Mouse (Mus musculus) frontal cortex, postnatal 10 days (tissue): ENCODE measurements around the gene Iqch.
"Not testable (repeated sequence)": the region's sequence is repeated elsewhere in the genome, so short reads cannot be mapped to it uniquely, and the experiment has no call there.

Source experiments
- DNase-seq, 2 experiments: peaks; one replicate each; pipeline ENCODE4 v3.0.0; 2022; ENCODE audit warnings: low spot score in 2 of 2, mixed read lengths in 1 of 2

Iqch gene

DNA sequence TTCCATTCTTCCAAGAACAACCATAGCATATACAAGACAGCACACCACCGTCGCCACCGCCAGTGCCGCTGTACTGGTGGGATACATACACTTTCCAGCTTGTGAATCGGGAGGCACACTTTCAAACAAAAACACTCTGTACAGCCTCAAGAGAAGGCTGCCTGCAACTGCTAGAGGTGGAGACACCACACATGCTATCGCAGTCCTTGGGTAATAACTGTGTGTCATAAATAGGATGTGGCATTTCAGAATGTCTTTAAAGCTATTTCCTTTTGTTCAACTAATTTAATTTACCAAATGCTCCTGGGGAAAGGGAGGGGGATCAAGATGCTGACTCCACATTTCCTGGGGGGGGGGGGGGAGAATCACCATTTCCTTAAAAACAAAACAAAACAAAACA lies 34.0 kb downstream of the Iqch start:
- DNase-seq, result no peak

DNA sequence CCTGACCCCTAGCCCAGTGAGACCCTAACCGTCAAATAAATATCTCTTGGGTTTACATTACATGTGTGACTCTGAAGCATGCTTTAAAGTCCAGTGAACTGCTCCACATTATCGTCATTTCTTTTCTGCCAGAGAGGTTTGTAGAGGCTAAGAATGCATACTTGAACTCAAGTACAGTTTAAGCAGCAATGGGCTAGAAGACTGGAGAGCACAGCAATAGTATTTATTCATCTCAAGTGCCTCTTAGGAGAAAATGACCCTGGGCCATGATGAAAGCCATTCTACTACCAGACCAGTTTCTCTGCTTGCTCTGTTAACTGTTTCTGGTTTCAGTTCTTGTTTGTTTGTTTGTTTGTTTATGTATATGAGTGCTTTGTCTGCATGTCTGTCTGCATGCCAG lies 38.9 kb downstream of the Iqch start:
- DNase-seq, result no peak

DNA sequence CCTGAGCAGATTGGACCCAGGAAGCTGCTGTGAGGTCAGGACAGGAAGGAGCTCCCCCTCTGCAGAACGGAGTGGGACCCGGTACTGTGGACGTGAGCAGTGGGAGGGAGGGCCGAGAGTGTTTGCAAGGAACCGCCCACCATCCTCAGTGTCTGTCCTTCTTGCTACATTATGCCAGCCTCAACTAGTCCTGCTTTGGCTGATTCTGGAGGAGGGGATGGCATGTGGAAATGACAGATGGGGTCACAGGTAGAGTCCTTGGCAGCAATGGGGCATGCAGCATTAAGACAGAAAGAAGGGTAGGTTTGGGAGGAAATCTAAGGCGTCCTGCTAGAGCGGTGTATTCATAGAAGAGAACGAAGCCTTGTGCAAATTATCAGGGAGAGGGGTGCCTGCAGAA lies 40.4 kb downstream of the Iqch start:
- no peak for DNase-seq

DNA sequence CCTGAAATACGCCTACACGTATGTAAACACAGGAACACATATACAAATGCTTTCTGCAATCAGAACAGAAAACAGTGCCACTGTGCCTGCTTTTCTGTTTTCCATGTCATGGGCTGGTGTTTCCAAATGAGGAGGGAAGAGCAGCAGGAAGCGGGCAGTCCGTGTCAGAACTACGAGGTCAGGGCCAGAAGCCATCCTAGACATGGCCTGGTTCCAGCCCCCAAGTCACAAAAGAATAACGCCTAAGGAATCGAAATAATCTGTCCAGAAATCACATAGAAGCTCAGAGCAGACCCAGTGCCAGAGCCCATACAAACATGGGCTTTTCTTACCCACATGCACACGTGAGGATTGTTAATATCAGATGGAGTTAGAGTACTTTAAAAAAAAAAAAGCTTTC lies 45.4 kb downstream of the Iqch start:
- no peak for DNase-seq

DNA sequence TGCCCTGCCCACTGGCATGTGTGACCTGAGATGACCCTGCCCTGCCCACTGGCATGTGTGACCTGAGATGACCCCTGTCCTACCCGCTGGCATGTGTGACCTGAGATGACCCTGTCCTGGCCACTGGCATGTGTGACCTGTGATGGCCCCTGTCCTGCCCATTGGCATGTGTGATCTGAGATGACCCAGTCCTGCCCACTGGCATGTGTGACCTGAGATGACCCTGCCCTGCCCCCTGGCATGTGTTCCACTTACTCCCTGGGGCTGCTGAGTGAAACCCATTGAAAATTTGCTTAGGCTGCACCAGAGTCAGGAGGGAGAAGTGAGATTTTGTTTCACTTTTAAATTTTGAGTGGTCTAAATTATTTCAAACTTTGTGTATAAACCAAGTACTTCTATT lies 46.0 kb downstream of the Iqch start:
- no peak for DNase-seq

DNA sequence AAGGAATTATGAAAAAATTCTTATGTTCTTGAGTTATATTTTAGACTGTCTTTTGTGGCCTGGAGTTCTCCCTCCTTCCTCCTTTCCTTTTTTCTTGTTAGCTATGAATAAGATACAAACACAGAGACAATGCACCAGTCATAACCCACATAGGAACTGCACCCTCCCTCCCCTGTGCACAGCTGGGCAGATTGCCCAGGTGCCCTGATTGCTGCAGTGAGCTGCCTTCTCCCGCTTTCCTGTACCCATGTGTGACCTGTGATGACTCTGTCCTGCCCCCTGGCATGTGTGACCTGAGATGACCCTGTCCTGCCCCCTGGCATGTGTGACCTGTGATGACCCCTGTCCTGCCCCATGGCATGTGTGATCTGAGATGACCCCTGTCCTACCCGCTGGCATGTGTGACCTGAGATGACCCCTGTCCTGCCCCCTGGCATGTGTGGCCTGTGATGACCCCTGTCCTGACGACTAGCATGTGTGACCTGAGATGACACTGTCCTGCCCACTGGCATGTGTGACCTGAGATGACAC lies 46.8 kb downstream of the Iqch start:
- no peak for DNase-seq

DNA sequence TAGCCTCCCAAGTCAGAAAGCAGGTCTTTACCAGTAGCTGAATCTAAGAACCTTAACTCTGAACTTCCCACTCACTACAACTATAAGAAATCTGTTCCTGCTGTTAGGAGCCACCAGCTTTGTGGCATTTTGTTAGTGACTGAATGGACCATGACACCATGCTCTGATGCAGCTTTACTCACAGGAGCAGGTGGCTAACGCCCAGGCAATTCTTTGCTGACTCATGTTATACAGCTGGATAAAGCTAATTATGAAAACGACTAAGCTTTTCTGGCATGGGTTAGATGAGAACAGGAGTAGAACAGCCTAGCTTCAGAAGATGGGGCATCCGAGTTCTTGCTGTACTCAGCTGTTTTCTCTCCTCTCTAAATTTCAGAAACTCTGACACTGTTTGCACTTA lies 48.7 kb downstream of the Iqch start:
- no peak for DNase-seq

DNA sequence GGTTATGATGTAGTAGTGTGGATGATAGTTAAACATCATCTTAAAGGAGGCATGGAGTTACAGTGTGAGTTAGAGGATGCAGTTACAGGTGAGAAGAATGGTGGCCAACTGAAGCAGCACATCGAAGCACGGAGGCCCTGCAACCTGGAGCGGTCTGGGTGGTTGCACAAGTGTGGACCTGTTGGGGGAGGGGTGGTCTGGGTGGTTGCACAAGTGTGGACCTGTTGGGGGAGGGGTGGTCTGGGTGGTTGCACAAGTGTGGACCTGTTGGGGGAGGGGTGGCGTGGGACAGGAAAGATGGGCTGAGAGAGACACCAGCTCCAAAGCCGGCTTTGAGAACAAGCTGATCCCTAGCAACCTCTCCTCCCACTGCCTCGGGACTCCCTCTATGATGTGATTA lies 51.6 kb downstream of the Iqch start:
- DNase-seq, result not testable (repeated sequence)

DNA sequence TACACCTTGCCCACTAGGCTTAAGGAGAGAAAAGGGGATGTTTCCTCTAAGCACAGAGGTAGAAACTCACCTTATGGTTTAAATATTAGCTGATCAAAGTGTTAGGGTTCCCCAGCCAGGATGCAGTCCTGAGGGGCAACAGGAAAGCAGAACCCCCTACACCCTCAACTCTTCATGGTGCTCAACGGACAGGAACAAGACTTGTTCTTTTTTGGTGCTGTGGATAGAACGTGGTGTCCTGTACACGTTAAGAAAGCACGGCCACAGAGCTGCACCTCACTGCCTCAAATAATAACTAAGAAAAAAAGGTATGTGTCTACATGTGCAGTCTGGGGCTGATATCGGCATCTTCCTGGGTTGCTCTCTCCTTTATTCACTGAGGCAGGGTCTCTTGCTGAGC lies 53.3 kb downstream of the Iqch start:
- no peak for DNase-seq

DNA sequence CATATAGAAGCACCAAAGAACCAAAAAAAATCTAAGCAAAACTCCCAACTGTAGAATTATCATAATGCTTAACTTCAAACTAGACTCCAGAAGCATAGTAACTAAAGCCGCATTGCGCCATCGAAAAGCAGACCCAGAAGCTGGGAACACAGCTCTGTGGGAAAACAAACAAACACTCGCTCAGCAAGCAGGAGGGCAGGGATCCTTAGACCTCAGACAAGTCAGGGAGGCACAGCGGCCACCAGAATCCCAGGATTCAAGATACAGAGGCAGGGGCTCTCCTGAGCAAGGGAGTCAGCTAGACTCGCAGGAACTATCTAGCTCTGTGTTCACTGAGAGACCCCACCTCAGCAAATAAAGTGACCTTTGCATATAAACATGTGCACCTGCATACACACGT lies 60.4 kb downstream of the Iqch start:
- no peak for DNase-seq

DNA sequence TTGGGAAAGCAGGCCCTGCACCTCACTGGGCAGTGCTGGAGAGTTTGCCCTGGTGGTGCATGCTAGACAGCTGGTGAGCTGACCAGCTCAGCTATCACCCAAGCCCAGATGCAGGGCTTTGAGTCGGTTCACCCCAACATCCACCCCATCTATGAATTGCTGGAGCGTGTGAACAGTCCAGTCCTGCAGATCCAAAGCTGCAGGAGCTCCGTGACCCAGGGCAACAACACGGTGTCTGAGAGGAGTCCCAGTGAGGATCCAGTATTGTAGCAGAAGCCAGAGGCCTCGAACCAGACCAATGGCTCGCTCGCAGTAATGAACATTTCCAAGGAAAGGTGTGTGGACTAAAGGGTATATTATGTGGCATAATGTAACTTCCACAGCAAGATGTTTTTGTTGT lies 61.0 kb downstream of the Iqch start:
- no peak for DNase-seq

DNA sequence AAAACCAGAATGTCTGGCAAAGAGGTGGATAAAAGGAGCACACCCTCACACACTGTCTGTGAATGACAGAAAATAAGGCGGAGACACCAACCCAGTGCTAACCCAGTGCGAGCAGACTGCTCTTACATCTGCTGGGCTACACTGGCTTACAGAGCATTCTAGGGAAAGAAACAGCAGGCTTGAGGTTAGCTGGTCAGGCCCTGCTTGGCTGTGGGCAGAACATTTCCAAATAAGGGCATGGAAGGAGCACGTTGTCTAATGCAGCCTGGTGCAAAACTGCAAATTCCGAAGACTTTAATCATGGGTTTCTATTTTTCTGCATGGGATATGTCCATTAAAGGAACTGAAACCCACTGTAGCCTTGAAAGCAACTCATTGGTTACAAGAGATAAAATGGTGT lies 64.8 kb downstream of the Iqch start:
- DNase-seq, result no peak

DNA sequence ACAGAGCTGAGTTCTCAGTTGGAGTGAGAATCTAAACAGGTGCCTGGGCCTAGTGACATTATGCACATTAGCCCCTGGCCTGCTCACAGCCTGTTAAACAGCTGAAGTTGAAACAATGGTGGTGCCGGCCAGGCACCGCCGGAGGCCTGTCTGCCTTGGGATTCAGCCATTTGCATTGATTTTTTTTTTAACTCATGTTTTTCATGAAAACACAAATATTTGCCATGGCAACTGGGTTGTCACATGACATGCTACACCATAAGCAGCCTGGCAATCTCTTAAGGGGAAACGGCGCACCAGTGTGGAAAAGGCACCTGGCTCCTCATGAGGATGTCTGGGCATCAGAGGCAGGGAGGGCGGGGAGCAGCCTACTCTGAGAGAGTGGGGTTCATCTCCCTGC lies 67.3 kb downstream of the Iqch start:
- no peak for DNase-seq

DNA sequence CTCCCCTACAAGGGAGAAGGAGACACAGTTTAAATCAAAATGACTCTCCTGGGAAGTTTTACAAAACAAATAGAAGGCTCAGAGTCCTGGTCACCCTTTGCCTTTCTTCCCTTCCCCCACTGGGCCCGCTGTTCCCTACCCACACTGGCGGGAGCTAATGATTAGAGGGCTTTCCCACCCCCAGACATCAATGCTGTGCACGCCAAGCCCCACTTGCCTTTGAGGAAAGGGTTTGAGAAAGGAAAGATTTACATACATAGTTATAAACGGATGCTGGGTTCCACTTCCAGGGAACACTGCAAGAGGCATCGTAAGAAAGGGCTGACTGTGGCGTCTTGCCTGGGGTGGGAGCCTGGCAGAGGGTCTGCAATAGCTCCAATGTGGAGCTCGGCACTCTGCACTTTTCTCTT lies 67.9 kb downstream of the Iqch start:
- no peak for DNase-seq

DNA sequence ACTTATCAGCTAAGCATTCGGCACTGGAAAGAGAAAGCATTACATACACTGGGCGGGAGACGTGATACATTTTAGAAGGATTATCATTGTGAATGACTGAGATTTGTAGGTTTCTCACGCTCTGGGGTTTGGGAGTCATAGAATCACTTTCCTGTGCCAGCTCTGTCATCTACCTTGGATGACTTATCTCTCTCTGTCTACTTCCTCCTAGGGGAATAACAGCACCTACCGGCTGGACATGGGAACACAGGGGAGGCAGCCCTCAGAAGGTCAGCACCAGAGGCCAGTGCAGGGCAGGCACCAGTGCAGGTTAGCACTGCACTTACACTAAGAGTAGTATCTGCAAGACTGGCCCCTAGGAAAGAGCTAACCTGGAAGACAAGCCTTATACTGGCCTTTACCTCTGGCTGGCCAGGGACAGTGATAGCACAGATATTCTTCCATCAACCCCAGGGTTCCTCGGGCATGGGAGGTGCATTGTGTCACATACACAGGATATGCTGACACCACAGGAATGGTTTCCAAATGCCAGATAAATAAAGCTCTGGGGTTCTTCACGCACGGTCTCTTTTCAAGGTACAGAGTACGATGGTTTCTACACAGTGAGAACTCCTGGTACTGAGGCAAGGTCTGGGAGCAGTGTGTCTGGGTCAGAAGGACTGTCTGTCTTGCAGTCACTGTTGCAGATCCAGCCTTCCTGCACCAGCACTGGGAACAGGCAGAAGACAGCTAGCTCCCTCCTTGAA lies 69.2 kb downstream of the Iqch start:
- no peak for DNase-seq

DNA sequence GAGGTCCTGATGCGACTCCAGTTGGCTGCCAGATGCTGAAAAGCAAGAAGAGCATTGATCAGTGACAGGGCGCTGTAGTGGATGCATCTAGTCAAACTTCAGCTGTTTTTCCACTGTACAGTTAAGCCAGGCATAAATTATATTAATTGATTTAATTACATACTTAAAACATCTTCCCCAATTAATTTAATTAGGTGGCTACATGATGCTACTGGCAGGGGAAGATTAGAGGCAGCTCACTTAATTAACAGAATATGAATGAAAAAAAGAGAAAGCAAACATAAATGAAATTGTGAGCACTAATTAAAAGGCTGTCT lies 78.4 kb downstream of the Iqch start:
- no peak for DNase-seq

DNA sequence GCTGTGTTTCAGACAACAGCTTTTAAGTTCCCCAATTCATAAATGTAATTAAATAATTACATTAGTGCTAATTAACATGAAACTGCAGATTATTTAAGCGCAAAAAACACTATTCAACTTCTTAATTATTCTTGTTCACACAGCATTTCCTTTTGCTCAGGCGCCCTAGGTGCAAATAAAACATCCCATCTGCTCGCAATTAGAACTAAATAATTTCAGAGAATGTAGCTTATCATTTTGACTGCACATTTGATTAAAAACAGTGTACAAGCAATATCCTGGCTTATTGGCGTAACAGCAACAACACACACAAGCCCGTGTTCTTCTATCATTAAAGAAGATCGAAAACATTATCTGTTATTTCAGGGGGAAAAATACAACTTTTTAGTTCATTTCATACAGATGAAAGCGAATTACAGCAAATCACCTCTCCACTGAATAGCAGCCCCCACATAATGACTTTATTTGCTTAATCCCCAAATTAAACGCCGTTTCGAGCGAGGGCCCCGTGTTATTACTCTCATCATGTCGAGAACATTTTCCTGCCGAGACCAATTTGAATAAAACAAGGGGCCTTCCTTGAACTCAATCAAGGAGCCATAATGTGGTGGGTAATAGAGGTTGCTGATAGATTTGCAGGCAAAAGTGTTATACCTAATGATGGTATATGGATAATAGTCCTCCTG lies 78.9 kb downstream of the Iqch start:
- DNase-seq, result no peak

DNA sequence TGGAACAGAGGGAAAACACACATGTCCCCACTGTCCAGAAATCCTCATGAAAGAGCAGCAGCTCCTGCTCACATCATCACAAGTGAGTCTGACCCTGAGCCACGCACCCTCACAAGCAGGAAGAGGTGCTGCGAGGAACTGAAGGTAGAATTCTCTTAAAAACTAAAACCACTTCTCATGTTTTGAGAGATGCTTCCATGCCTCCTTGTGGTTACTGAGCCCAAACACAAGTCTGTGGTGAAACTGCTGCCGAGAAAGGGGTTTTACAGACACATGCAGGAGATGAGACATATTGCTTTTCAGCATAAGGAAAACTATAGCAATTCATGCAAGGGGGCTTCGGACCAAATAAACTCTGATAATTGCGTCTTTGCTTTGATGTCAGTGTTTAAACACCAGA lies 89.4 kb downstream of the Iqch start:
- DNase-seq, result no peak

DNA sequence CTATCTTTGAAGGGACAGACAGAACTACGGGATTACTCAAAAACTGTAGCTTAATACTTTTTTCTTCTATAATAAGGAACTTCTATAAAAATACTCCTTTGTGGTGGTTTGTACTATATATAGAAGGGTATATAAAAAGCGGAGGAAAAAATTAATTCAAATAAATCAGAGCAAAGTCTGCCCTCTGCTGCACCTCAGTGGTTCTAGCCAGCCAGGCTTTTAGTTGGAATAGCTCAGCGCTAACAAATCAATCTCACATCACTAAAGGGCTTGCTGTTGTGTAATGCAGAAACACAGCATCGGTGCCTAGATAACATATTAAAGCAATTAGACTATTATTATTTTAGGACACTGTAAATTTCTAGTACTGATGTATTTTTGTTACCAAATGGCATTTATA lies 91.3 kb downstream of the Iqch start:
- DNase-seq, result no peak

DNA sequence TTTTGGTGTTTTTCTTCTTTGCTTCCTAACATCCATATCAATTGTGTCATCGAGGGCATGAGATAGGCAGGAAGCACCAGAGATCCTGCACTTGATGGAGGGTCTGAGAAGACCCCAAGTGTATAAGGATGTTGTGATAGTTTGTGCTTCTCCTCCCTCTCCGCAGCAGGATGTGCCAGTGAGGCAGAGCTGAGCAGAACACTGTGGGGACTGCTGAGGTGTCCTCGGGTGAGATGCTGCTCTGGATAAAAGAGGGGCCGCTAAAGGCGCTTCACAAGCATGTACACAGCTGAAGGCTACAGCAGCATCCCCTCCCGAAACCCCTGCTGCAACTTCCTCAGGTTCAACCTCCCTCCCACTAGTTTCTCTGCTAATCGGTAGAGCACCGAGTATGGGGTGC lies 95.2 kb downstream of the Iqch start:
- no peak for DNase-seq

DNA sequence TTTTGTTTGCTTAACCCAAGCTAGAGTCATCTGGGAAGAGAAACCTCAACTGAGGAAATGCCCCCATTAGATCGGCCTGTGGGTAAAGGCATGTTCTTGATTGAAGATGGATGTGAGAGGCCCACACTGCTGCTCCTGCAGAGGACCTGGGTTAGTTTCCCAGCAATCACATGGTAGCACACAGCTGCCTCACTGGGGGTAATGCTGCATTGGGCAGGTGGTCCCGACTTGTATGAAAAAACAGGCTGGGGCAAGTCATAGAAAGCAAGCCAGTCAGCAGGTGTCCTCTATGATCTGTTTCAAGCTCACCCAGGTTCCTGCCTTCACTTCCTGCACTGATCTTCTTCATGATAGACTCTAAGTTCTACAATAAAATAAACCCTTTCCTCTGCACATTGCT lies 98.4 kb downstream of the Iqch start:
- no peak for DNase-seq

DNA sequence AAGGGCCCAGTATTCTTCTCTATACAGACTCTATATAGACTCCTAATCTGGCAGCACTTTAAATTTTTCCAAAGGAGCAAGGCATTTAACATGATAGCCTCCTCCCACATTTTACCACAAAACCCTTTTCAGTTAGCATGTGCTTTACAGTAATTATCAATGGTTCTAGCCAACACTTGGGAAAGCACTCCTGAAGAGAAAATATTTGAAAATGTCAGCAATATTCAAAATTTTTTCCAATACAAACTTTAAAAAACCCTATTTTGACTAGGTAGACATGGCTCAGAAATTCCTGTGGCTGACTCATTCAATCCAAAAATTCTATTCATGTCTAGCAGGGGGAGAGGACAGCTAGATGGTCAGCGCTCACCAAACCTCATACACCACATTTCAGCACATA lies 100.8 kb downstream of the Iqch start:
- DNase-seq, result no peak

DNA sequence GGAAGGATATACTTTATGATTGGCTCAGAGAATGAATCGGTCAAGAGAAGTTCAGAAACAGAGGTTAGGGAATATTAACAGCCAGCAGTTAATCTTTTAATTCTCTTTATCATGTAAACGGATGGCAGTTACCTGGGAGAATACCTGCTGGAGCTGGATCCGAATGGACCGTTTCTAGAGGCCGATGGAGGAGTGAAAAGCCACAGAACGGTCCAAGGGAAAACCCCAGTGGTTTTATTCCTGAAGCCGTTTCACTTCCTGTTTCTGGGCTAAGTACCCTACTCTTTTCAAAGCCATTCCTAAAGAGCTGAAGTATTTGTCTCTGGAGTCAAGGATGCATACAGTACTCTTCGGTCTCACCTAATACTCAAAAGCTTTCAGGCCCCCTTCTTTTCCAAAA lies 102.4 kb downstream of the Iqch start:
- no peak for DNase-seq

DNA sequence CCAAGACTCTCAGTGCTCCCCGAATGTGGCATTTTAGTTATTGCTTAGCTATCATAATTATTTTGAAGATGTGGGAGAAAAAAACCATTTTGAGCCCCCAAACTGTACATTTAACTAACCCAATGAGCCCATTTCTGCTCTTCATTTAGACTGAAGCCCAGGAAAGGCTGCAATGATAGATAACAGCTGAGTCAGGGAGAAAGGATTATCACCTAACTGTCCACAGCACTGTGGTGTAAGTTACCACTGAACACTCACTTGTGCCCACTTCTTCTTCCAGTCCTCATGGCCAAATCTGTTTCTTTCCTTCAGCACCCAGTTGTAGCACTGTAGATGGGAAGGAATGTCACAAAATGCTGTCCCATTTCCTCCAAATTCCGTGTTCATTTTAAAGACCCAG lies 106.5 kb downstream of the Iqch start:
- no peak for DNase-seq
